Mouse (Mus musculus) cerebellum, postnatal 25 days (tissue): Measurements from ENCODE around the gene Dnajc25.

ENCODE experiments used
- DNase-seq, 2 experiments: peaks; one replicate each; pipeline ENCODE4 v3.0.0; 2021; ENCODE audit warnings: mixed read lengths in 2 of 2

Gene Dnajc25

DNA sequence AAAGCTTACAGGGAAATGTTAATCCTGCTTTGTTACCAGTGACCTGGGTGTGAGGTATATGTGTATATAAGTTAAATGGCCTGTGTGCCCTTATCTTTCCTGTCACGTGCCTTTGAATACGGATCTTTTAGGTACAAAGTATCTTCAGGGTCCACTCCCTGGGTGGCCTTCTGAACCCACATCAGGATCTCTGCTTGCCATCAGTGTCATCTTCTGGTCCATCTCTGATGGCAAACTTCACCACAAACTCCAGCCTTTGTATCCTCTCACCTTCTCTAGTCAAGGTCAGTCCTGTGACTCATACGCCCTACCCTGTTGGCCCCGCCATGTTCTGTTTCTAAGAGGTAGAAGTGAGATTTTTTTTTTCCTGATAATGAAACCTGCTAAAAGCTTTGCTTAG is at the start of gene Dnajc25:
Gene Dnajc25 (plus strand): TSS at position 301 of the 400 bp plus-strand sequence.
- DNase-seq = no peak

DNA sequence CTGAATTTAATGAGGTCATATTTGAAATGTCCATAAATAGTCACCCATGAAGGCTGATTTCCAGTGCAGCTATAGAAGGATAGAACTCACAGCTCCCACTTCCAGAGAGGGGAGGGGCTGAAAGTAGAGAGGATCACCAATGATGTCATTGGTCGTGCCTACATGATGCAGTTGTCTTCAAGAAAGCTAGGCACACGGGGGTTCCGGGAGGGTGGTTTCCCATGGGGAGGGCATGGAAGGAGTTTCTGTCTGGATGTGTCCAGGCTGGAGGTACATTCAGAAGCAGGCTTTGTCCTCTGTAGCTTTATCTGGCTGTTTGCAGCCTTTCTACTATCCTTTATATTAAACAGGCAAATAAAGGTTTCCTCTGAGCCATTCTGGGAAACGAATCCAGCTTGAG is 46.5 kb upstream of the Dnajc25 start:
- DNase-seq = no peak

DNA sequence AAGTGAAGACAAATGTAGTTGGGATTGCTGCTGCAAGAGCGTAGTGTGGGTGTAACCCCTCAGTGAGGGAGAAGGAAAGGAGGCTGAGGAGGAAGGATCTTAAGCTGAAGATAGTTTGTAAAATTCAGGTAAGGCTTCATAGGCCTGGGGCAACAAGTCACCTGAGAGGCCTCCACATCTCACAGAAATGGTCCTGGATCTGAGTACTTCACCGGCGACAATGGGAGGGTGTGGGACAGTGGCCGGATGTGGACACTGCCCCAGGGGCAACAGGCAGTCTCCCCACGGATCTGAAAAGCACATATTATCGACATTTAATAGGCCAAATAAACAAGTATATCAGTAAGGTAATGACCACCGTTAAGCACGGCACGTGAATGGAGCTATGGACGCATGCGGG is 42.2 kb upstream of the Dnajc25 start:
- DNase-seq = no peak

DNA sequence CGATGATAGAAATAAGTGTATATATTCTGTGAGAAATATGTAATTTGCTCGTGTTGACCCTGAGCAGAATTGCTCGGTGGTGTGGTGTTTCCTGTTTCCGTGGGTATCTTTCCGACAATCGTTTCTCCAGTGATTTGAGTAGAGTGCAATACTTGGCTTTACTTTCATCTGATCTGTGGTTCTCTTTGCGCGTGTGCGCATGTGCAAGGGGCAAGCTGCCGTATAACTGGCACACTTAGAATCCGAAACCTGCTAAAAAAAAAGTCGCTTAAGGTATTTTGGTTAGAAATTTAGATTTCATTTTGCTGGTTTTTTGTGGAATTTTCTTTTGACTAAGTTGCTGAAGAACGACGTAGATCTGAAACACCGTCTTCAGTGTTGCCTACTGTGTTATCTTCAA is 33.1 kb upstream of the Dnajc25 start:
- no peak for DNase-seq

DNA sequence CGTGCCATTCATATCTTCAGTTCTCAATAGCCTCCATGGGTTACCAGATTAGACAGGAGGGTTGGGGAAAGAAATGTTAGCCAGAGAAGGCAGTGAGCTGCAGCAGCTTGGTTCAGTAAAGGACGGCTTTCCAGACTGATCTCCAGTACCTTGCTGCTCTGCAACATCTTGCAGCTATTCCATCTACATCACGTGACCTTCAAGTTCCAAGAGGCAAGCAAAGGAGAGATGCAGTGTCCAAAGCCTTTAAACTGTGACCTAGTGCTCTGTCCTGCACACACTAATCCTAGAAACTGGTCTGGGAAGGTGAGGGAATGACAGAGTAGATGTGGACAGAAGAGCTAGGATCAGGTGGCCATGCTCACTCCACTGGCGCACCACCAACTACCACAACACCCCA is 31.6 kb upstream of the Dnajc25 start:
- DNase-seq = no peak

DNA sequence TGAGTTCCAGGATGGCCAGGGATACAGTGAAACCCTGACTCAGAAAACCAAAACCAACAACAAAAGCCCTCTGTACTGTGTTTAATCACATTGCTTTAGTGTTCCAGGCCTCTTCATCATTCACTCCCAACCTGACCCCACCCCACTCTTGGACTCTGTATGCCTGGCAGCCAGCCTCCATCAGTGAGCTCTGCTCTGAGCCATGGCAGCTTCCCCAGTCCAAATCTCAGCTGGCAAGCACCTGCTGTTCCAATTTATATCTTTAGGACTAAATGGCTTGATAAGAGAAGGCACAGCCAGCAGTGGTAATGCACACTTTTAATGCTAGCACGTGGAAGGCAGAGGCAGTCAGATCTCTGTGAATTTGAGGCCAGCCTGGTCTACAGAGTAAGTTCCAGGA is 29.7 kb upstream of the Dnajc25 start:
- no peak for DNase-seq

DNA sequence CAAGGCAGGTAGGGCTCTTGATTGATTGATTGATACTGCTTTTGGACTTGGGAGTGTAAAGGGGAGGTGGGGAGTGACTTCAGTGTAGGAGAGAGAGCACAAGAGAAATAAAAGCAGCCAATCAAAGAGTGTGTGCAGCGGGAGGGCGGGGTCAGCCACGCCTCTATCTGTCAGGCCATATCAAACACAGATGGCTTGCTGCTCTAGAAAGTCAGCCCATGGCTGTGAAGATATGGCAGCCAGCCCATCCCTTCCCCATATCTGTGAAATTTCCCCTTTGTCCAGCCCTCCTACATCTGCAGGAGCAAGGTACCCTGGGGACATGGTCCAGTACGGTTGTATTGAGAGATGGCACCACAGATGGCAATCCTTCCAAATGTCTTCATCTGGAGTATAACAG is 24.2 kb upstream of the Dnajc25 start:
- DNase-seq = no peak

DNA sequence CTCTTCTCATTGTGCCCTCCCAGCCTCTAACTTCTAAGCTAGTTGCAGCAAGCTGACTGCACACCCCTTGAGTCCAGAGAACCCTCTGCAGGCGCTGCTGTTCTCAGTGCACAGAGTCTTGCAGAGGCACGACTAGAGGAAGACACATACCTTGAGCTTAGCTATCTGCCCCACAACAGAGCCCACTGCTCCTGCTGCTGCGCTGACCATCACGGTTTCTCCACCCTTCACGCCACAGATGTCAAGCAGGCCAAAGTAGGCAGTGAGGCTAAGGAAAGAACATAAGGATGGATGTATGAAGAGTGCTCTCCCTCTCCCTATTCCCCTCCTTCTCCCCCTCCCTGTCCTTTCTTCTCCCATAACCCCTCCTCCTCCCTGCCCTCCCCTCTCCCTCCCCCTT is 19.2 kb upstream of the Dnajc25 start:
- DNase-seq = no peak

DNA sequence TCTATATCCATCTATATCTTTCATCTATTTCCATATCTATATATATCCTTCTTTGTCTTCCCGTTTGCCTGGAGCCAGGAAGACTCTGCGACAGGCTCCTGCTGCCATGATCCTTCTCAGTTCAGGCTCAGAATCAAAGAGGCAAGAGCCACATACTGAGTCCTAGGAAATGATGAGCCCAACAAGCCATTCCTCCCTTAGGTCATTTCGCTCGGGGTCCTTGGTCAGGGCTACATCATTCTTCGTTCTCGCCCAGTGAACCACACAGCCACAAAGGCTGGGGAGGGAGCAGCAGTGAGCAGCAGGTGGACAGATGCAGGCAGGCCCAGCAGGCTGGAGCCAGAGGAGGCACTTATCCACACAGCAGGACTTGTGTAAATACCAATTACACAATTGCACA is 13.4 kb upstream of the Dnajc25 start:
- DNase-seq = no peak

DNA sequence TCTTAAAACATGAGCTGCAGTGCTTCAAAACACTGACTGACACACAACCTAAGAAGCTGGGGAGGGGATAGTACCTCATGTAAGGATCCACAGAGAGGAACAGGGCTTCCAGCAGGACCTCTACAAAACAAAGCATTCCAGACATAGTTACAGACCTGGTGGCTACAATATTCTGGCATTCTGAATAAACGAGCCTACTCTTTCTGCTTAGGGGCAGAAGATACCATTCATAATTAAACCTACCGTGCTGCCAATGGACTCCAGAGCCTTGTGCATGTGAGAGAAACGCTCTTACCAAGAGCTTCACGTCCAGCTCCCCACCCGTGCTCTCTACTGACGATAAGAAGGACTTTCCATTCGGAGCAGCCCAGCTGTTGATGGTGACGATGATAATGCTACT is 12.1 kb upstream of the Dnajc25 start:
- DNase-seq = no peak

DNA sequence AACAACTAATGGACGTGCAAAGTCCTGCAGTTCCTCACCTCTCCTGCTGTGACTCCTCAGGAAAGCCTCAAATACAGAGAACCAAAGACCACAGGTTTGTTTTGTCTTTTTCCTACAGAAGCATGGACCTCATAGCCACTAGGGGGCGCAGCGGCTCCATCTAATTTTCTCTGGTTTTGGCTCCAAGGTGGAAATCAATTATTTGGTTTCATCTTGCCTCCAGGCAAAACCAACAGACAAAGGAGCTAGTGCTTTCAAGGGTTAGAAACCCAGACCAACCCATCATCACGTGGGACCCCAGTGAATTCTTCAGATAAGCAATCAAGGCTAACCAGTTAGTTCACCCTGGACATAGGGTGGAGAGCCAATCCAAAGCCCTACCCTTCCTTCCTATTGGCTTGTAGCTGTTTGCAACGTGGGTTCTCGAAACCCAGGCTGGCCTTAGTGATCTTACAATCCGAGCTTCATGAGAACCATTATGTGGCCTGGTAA is 9.7 kb upstream of the Dnajc25 start:
- peak; percentile 82 to 83 for DNase-seq

DNA sequence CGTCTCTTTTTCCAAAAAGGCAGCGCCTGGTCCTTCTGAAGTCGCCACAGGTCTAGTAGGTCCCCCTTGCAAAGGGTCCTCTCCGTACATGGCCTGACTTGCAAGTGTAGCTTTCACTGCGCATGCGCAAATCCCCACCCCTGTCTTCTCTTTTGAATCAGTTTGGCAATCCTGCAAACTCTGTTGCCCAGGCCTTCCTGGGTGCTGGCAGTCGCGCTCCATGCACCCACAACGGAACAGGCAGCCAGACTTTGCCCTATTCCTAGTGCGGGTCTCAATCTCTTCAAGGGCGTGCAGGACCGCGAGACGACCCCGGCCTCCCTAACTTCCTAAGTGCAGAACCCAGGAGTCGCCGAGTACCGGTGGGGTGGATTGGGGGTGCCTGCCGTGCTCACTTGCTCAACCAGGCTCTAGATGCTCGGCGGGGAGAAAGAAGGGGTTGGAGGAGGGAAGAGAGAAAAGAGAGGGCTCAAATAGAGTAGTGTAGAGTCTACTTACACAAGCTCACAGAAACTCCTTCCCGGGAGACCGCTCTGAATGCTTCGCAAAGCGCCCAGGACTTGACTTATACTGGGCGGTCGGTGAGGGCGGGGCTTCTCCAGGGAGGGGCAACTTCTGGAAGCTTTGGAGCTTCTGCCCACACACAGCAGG is 8.2 kb upstream of the Dnajc25 start, which contains the start of gene Ptgr1:
Gene Ptgr1 (minus strand): TSS at position 580 of the 651 bp plus-strand sequence.
- DNase-seq = peak; percentile 77 to 84

DNA sequence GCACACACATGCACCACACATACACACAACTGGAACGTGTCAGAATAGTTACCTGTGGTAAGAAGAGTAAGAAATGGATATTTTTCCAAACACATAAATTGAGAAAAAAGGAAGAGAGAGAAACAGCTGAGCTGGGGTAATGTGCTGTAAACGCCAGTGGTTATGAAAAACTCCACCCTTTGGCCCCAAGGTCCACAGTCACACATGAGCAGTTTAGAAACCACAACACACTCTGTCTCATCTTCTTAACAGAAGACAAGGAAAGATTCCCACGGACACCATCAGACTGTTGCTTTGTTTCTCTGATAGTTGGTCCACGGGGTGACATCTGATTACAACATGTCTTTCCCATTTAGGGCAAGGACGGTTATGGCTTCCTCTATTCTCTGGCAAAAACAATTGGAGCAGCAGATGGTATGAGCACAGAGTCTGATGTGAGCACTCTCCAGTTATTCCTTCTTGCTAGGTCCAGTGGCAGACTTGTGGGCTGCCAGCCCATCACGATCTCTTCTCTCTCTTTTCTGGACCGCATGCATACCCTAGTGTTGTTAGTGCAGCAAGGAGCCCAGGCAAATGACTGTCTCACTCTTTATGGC is 5.5 kb upstream of the Dnajc25 start:
- DNase-seq = no peak

DNA sequence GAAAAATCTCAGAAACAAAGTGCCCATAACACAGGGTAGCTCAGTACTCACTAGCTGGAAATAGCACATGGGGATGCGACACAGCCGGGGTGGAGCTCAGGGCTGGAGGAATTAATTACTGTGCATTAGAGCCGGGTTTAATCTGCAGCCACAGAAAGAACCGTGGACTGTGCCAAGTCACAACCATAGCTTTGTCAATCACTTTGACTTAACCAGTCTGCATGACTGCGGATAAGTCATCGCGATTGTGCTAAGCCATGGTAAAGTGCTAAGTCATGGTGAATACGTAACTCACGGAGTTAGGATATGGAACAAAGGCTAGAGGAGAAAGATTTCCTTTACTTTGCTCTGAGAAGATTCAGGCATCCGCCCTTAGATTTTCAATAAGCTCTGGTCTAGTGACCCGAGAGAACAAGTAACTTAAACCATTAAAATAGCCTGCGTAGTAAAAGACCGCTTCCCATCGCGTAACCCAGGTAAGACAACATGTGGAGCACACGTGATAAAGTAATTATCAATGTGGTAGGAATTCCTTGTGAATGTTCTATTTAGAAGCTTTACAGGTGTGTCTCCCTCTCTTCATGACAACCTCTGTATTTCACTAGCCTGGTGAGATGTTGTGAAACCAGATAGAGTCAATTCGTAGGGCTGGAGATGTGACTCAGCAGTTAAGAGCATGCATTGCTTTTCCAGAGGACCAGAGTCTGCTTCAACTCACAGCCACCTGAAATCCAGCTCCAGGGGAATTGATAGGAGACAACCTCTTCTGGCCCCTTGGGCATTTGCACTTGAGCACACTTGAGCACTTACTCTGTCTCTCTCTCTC is 4.0 kb upstream of the Dnajc25 start:
- no peak for DNase-seq

DNA sequence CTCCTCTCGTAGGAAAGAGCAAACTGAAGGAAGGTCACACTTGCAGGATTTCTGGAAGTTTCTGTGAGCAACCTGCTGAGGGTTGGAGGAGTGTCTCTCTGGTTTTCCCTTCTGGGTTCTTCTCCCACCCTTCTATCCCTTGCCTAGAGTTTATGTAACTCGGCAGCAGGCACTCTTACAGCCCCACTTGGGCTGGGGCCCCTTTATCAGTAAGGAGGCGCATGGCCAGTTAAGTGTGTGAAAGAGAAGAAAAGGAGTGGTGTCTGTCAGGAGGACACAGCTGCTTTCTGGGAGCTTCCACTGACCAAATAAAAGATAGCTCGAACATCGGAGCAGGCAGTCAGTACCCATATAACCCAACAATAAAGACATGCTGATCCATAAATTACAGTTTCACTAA is 2.7 kb upstream of the Dnajc25 start:
- no peak for DNase-seq

DNA sequence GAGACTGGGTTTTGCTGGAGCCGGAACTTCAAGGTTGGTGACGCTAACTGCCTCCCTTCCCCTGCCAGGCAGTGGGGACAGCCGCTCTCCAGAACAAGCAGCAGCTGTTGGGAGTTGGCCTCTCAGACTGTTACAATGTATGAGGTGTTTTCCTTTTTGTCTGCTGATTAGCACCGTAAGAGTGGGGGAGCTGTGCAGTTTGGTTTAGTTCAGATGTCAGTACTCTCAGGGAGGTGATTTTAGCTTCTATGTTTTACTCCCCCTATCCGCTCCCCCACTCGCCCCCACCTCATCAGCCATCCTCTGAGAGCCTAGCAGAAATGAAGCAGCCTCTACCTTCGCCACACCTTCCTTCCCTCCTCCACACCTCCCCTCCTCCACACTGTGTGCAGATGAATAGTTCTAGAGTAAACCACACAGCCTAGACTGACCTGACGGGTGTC is 410 bp downstream of the Dnajc25 start:
- no peak for DNase-seq

DNA sequence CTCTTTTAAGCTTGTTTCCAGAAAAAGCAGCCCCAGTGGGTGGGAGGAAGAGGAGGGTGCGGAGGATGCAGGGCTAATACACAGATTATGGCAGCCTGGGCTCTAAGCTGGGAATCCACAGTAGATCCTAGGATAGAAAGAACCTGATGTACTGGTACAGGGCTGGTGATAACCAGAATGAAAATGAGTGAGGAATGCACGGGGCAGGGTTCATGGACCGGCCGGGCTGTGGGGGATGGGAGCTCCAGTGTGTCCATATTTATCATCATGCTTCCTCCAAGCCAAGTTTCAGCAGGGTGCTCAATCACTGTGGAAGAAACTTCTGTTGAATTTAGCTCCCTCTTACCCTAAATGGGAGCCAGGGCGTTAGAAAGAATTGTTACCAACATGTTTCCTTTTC is 2.2 kb downstream of the Dnajc25 start:
- DNase-seq = no peak

DNA sequence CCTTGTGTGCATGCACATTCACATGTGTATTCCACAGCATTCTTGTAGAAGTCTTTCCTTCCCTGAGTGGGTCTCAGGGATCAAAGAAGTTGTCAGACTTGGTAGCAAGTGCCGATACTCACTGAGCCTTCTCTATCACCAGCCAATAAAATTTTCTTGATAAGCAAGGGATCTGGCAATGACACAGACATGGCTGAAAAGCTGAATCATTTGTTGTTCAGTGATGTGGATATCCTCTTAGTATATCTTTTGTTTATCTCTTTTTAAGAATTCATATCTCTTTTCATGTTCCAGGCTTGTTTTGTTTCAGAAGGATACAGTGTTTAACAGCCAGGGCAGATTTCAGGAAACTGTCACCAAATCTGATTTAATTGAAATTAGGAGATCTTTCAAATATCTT is 3.8 kb downstream of the Dnajc25 start:
- DNase-seq = no peak

DNA sequence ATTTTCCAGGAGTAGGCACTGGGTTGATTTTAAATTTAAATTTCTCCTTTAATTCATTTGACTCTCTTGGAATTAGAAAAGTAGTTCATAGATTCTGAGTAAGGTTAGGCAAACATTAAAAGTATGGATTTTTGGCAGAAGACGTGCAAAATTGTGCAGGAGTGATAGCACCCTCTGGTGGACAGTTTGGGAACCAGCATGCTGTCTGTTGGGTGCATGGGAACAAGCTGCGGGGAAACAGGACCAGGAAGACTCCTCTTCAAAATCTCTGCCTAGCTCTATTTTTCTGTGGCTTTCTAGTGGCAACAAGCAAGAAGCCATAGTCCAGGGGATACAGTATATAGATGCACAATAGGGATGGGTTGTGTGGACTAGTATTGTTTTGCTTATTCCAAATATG is 4.8 kb downstream of the Dnajc25 start:
- peak; percentile 77 to 85 for DNase-seq

DNA sequence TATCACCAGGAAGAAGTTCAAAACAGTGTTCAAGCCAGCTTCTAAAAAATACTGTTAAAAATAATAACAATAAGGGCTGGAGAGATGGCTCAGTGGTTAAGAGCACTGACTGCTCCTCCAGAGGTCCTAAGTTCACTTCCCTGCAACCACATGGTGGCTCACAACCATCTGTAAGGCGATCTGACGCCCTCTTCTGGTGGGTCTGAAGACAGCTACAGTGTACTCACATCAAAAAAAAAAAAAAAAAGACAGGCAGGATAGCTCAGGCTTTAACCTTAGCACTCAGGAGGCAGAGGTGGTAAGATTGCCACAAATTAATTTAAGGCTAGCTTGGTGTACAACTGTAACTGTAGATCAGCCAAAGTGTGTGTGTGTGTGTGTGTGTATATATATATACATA is 5.8 kb downstream of the Dnajc25 start:
- DNase-seq = peak in 1 of 2 experiments; percentile 41

DNA sequence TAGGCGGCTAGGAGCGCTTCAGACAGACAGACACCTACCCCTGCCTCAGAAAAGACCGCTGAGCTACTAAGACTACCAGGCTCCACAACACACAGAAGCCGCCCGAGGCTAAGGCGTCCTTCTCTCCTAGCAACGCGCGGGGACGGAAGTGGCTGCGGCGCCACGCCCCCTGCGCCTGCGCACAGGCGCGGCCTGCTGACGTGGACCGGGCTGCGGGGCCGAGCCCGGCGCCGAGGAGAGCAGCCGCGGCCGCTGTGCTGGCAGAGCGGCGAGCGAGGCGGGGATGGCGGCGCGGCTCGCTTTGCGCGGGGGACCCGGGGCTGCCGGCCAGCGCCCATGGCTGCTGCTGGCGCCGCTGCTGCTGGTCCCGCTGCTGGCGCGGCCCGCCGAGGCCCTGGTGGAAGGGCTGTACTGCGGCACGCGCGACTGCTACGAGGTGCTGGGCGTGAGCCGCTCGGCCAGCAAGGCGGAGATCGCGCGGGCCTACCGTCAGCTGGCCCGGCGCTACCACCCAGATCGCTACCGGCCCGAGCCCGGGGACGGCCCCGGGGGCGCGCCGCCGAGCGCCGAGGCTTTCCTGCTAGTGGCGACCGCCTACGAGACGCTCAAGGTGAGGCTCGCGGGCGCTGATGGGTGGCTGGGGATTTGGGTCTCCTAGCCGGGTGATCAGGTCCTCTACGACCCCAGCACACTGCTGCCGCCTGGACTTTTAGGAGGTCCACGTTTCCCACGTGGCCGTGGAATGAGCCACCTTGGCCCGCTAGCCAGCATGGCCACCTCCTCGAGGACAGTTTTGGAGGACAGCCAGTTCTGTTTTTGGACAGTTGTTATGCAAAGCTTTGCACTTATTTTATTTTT is 8.3 kb downstream of the Dnajc25 start, which contains the start of gene Gm20503:
Gene Gm20503 (plus strand): TSS at position 263 of the 858 bp plus-strand sequence.
- peak; percentile 92 to 96 for DNase-seq

DNA sequence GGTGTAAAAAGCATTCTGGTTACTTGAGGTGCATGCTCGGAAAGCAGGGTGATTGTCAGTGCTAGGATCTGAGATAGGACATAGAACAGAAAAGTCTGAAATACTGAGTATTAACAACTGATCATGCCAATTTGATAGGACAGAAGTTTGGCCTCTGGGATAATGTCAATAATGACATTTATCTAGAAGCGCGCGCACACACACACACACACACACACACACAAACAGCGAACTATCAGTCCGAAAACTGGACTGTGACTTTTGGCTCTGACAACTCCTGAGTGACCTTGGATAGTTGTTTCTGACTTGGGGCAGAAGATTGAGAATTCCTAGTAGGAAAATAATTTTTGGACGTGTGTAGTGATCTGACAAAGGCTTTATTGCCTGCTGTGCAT is 8.9 kb downstream of the Dnajc25 start:
- no peak for DNase-seq

DNA sequence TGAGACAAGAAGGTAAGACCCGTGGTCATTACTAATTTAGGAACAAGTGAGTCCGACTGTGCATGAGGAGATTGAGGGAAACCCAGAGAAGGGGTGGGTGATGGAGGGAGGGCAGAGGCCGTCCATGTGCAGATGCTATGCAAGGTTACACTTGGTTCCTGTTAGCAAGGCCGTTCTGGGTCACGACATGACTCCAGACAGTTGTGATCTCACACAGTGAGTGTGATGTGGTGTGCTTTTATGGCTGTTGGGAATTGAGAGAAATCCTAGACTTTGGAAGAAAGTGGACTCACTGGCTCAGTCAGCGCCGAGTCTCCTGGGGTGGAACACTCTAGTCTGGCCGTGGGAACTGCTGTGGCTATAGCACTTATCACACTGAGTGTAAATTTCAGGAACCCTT is 11.3 kb downstream of the Dnajc25 start:
- no peak for DNase-seq
